Mouse (Mus musculus): ENCODE results near the gene Nebl.
A peak's percentile ranks its signal among the peaks of the same experiment; 100 is the strongest.
"Not testable (repeated sequence)": the region's sequence is repeated elsewhere in the genome, so short reads cannot be mapped to it uniquely, and the experiment has no call there.

Nebl gene

GRCm38 (mm10) chr2:17405899-17406531 lies 325.2 kb downstream of the Nebl start:
- no peak for DNase-seq (ENCODE audit: low spot score in 2 of 2)

DNA sequence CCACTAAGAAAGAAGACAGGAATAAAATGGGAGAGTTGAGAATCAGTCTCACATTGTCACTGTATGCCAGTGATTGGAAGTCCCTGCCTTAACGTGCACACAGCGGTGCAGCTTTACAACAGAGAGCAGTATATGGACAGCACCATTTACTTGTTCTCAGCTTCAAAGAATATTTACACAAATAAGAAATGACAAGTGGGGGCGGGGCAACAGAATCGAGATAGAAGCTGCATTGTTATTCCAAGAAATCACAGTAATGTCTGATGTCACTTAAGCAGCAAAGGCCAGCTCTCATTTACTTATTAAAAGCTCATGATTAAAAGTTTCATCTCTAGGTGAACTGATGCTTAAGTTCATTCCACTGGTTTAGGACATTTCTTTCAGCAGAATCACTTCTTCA lies 328.8 kb downstream of the Nebl start:
- DNase-seq (ENCODE audit: low spot score in 2 of 2) = no peak

DNA sequence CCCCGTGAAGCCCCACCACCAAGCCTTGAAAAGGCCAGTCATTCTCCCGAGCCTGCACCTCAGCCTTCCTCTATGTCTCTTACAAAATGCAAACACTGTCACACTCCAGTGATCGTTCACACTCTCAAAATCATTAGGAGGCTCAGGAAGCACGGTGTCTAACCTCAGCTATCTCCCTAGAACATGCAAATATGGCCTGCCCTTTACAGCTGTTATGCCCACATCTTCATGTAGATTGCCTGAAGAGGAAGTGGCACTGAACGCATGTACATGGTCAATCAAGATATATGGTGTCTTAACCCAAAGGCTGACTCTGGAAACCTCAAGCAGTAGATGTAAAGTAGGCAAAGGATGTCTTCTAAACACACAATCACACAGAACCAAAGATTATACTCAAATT lies 335.0 kb downstream of the Nebl start:
- DNase-seq (ENCODE audit: low spot score in 2 of 2) = no peak

GRCm38 (mm10) chr2:17391389-17391788 lies 339.9 kb downstream of the Nebl start:
- no peak for DNase-seq (ENCODE audit: low spot score in 2 of 2)

DNA sequence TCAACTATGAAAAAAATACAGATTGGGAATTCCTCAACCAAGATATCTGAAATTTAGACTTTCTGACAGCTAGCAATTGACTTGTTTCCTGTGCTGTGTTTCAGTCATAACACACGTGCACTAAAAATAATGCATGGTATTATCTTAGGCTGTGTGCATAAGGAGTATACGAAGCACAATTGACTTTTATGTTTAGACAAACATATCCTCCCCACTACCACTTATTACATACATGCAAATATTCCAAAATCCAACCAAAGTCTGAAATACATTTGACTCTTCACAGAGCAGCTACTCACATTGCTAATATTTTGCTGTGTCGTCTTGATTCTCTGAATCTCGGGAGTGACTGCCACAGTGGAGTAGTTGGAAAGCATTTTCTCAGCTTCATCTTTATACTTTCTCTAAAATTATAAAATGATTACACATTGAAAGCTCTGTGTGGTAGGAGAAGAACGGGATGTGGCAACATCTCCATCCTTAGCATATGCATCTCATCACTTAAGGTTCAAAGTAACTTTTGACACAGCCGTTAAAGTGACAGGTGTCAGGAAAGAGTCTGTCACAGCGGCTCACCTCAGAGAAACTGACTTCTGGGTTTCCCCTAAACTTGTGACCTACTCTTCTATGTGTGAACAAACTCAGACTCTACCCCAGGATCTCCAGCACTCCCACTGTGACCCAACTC lies 340.6 kb downstream of the Nebl start:
- no peak for DNase-seq (ENCODE audit: low spot score in 2 of 2)

- DNase-seq (ENCODE audit: low spot score in 2 of 2) = no peak
These were observed 341.4 kb downstream of the Nebl start for GRCm38 (mm10) chr2:17389886-17390285.

DNA sequence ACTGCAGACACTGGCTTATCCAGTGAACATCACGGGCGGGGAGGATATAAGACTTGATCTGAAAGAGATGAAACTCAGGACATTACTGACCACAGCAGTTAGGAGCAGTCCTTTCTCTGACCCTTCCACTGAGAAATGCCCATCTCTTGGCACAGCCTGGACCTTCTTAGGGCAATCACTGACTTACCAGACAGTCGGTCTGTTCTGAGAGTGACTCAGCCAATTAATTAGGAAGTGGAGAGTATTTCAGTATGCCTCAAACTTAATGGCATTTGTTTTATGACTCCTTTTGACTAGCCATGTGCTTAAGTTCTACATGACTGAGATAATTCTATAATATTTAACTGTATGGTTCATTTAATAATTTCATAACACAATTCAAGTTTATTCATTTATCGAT lies 341.9 kb downstream of the Nebl start:
- DNase-seq (ENCODE audit: low spot score in 2 of 2) = no peak

DNA sequence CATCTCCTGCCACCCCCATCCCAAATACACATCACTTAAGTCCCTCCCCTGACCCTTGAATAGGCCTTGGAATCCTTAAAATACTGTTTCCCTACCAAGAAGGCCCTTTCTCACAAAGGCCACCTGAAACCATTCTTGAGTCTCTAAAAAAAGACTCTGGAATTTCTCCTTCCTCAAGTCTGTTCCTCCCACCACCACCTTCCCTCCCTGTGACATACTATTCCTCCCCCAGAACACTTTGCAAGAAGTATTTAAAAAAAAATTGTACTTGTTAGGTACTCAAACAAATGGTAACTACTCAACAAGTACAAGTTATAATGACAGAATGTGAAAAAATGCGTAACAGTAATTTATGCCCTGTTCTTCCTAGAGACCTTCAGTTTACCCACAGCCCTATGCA lies 349.0 kb downstream of the Nebl start:
- DNase-seq (ENCODE audit: low spot score in 2 of 2) = no peak

- peak in 1 of 2 experiments; percentile 7 for DNase-seq (ENCODE audit: low spot score in 2 of 2)
These were observed 355.3 kb downstream of the Nebl start for GRCm38 (mm10) chr2:17375916-17376315.

- DNase-seq (ENCODE audit: low spot score in 2 of 2) = no peak
These were observed 365.6 kb downstream of the Nebl start for GRCm38 (mm10) chr2:17365671-17366070.

GRCm38 (mm10) chr2:17364971-17365548 lies 366.2 kb downstream of the Nebl start:
- DNase-seq (ENCODE audit: low spot score in 2 of 2) = no peak

GRCm38 (mm10) chr2:17363337-17364216 lies 367.7 kb downstream of the Nebl start:
- DNase-seq (ENCODE audit: low spot score in 2 of 2) = no peak

DNA sequence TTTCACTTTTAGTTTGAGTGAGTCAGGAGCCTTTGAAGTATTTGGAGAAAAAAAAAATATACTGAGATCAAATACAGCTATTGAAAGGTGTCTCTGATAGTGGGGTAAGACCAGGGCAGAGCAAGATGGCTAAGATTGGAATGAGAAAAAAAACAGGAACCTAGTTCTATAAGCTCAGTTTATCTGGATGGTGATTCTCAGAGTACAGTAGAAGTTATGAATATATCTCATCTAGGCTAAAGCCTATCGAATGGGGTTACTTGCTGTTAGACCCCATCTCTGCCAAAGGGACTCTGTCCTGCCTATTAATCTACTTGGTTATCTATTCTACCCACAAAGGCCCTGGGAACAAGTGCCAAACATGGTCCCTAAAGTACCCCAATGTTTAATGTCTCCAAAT lies 369.1 kb downstream of the Nebl start:
- DNase-seq (ENCODE audit: low spot score in 2 of 2) = no peak

DNA sequence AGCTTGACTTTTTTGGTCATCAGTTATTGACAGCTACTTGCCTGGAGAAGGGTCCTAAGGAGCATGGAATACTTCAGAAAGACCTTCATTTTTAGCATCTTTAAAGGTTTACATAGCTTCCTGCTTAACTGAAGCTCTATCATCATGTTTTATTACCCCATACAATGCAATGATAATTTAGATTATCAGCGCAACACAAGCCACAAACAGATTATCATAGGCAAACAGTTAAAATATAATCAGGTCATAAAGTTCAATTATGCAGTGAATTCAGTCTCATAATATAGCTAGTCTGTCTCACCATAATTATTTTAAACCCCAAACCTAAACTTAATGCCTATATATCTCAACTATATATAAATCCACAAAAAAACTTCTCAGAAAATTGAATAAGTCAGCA lies 386.6 kb downstream of the Nebl start:
- no peak for DNase-seq (ENCODE audit: low spot score in 2 of 2)

GRCm38 (mm10) chr2:17335451-17335850 lies 395.8 kb downstream of the Nebl start:
- DNase-seq (ENCODE audit: low spot score in 2 of 2) = peak in 1 of 2 experiments; percentile 6

GRCm38 (mm10) chr2:17326590-17326989 lies 404.7 kb downstream of the Nebl start:
- DNase-seq (ENCODE audit: low spot score in 2 of 2) = no peak

DNA sequence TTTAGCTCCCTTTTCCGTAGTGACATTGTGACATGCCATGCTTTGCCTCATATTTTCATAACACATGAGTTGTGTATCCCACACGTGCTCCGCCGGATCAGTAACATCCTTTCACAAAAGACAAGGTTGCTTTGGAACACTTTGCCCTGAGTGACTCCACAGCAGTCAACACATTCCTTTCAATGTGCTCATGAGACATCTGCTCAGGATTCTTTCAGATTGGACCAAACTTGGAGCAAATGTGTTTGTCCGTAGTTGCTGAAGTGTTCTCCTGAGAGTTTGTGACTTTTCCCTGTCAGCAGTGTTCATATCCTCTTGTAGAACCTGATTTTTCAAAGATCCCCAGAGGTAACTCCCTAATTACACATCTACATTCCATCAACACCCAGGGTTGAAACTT lies 414.4 kb downstream of the Nebl start:
- no peak for DNase-seq (ENCODE audit: low spot score in 2 of 2)

GRCm38 (mm10) chr2:17301379-17301778 lies 429.9 kb downstream of the Nebl start:
- DNase-seq (ENCODE audit: low spot score in 2 of 2) = no peak

DNA sequence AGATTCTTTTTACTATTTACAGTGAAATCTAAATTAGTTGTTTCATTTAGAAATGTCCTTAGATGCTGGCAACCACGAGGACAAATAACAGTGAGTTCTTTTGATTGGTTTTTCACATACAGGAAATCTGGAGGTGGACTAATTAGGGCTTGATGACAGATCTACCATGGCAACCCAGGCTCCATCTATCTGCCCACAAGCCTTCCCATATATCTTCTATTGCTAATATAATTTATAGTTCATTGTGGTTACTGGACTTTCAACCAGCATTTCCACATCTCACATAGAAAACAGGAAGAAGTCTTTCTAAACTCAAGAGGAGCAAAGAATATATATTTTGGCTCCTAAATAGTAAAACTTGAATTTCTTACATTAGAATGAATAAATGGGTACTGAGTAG lies 433.8 kb downstream of the Nebl start:
- DNase-seq (ENCODE audit: low spot score in 2 of 2) = no peak

- DNase-seq (ENCODE audit: low spot score in 2 of 2) = not testable (repeated sequence)
These were observed 436.0 kb downstream of the Nebl start for GRCm38 (mm10) chr2:17295257-17295656.

Data from frontal cortex, postnatal 14 days (tissue).